Mouse (Mus musculus) duodenum, adult 2 months (tissue): Measurements from ENCODE around the gene Cul4b. TPM values are rescaled to one million over a fixed set of nuclear protein-coding genes. Genes with fewer than 3 reads are reported as not detected.

Experiments used
- polyA plus RNA-seq: library from polyadenylated mRNA; depleted of rRNA; stranded (reverse); fragments of >200 nt; gene quantifications from 2 replicates; pipeline ENCODE4 v1.2.3, GENCODE M21; 2012; ENCODE audit warnings: low replicate concordance; rRNA removed

The Cul4b gene
- 0.56 and 1.3 TPM in 2 replicates for polyA plus RNA-seq

DNA sequence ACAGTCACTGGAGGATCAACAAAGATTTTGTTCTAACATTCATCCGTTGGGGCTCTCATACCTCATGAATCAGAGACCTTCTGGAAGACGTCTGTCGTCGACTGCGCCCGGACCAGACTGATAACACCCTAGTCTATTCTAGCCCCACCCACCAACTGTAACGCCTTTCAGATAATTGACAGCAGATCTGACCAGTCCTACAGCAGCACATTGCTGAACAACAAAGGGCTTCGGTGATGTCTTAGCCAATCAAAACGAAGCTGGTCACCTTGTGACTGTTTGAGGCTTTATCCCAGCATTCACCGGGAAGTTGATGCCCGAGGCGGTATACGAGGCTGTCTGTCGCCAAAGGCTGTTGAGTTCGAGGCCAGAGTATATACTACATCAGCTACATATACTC is at the start of gene Cul4b:
TSS of gene Cul4b (minus strand) at position 119 of the 400 bp plus-strand sequence.

DNA sequence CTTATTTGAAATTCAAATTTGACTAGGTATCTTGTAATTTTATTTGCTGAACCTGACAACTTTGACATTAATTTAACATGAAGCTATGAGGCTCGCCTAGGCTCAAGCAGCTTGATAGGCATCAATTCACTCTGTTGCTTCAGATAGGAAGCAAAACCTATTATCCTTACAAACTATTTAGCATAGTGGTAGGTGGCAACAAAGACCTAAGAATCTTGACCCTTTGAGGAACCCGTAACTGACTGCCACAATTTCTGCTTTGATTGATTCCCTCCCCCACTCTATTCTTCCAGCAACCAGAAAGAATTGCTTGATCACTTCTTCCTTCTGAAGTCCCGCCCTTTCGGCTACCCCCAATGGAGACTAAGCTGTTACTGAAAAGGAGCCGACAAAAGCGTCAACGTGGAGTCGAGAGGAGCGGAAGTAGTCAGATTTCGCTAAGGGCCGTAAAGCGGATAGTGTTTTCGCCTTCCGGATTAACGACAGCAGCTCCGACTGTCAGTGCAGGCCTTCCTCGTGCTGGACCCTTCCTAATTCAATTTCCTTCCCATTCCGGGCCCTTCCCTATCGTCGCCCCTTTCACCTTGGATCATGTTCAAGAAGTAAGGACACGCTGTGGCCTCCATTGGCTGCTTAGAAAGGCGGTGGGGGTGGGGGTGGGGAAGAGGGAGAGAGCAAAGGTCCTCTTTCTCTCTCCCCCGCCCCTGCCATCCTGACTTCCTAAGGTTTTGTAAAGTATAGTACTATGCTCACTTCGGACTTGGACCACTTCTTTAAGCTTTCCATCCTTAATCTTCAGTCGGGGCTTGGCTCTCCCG is 24.4 kb upstream of the Cul4b start, which contains the start of gene Mcts1:
TSS of gene Mcts1 (plus strand) at position 402 of the 818 bp plus-strand sequence.

Other genes with a start within 250 kb of the Cul4b start
- gene Lamp2, start 119.7 kb downstream of the Cul4b start, polyA plus RNA-seq: 11.0 and 14.2 TPM in 2 replicates
- gene Mcts1, start 24.4 kb upstream of the Cul4b start, polyA plus RNA-seq: 1.2 and 1.6 TPM in 2 replicates
- 1.0 and 1.4 TPM in 2 replicates for gene C1galt1c1, start 58.9 kb upstream of the Cul4b start, polyA plus RNA-seq
- gene 6030498E09Rik, start 196.5 kb upstream of the Cul4b start, polyA plus RNA-seq: not detected in 2 replicates